Mouse (Mus musculus) cerebellum, adult 2 months (tissue): Measurements from ENCODE around the gene Fxyd1.

Experiments
- CTCF ChIP-seq: fragments of 200-500 bp; IDR thresholded peaks from 2 replicates; pipeline ENCODE4 v1.5.1; 2011; ENCODE audit warnings: low read depth, mild to moderate bottlenecking, control low read depth, low read length, moderate library complexity, borderline replicate concordance; ENCODE audit not compliant: insufficient read depth
- POLR2A ChIP-seq: fragments of 200-500 bp; IDR thresholded peaks from 2 replicates; pipeline ENCODE4 v1.6.1; 2011; ENCODE audit warnings: low read length, control low read depth, borderline replicate concordance; ENCODE audit not compliant: insufficient read depth

DNA sequence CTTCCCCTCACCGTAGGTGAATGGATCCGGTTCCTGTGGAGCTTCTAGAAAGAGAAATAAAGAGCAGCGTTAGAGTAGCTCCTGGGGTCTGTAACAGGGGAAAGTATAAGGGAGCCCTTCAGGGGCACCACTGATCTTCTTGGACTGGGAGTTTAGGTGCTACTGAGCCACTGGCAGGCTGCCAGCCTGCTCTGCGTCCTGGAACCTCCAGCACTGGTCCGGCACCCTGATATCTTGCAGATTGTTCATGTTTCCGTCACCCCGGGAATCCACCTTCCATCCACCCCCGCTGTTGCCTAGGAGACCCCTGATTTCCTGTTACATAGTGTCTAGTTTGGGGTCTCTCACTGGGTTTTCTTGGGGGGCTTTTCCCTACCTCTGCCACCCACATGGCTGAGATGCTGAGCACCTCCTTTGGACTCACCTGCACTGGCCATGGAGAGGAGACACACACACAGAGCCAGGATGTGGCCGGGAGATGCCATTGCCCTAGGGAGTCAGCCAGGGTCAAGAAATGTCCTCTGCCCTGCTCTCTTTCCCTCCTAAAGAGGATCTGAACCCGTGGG lies 3.0 kb downstream of the Fxyd1 start:
- TF ChIP-seq CTCF (no peak), POLR2A (no peak)
